Mouse (Mus musculus) MEL (cell line): ENCODE data around the gene Shb. TPM values are rescaled to one million over a fixed set of nuclear protein-coding genes. Genes with fewer than 3 reads are reported as not detected.

Source experiments
- DNase-seq: peaks from one replicate; pipeline ENCODE4 v3.0.0; 2011; ENCODE audit warnings: low read depth, low spot score
- H3K27ac ChIP-seq: 2 replicates; pipeline ENCODE4 v1.5.1; 2012; ENCODE audit warnings: low read depth, mild to moderate bottlenecking, control low read depth, low read length, moderate library complexity; ENCODE audit not compliant: control insufficient read depth
- H3K27me3 ChIP-seq, 2 experiments: fragments of 150-350 bp in 1 of 2; sonication (generic) in 1 of 2; 2 replicates each; pipeline ENCODE4 v1.6.1; 2012; ENCODE audit warnings: low read length in 2 of 2, mild to moderate bottlenecking in 2 of 2, improper control_type of control experiment in 1 of 2, moderate library complexity in 1 of 2; ENCODE audit not compliant: insufficient read depth in 2 of 2, control insufficient read depth in 1 of 2
- H3K36me3 ChIP-seq, 2 experiments: 2 replicates each; pipeline ENCODE4 v1.6.1; 2012 to 2014; ENCODE audit warnings: low read length in 2 of 2, improper control_type of control experiment in 1 of 2, inconsistent platforms in 1 of 2, mild to moderate bottlenecking in 1 of 2; ENCODE audit not compliant: insufficient read depth in 2 of 2, control insufficient read depth in 1 of 2
- H3K4me1 ChIP-seq, 2 experiments: fragments of 150-350 bp in 1 of 2; sonication (generic) in 1 of 2; 2 replicates each; pipeline ENCODE4 v1.6.1; 2012; ENCODE audit warnings: low read length in 2 of 2, improper control_type of control experiment in 1 of 2, mild to moderate bottlenecking in 1 of 2; ENCODE audit not compliant: insufficient read depth in 2 of 2, control insufficient read depth in 1 of 2
- H3K4me3 ChIP-seq, 2 experiments: fragments of 150-350 bp in 1 of 2; sonication (generic) in 1 of 2; 2 replicates each; pipeline ENCODE4 v1.5.1; 2012; ENCODE audit warnings: low read depth in 2 of 2, low read length in 2 of 2, mild to moderate bottlenecking in 2 of 2, moderate library complexity in 2 of 2, control low read depth in 1 of 2, improper control_type of control experiment in 1 of 2; ENCODE audit not compliant: control insufficient read depth in 1 of 2, insufficient read depth in 1 of 2
- H3K79me2 ChIP-seq: 2 replicates; pipeline ENCODE4 v1.6.1; 2012; ENCODE audit warnings: mild to moderate bottlenecking, low read length, moderate library complexity; ENCODE audit not compliant: control insufficient read depth, poor library complexity, insufficient read depth
- H3K9ac ChIP-seq: 2 replicates; pipeline ENCODE4 v1.6.1; 2012; ENCODE audit warnings: low read depth, mild to moderate bottlenecking, control low read depth, low read length, moderate library complexity; ENCODE audit not compliant: control insufficient read depth, poor library complexity, severe bottlenecking
- H3K9me3 ChIP-seq: fragments of 150-350 bp; sonication (generic); replicated peaks from 2 replicates; pipeline ENCODE4 v1.6.1; 2012; ENCODE audit warnings: mild to moderate bottlenecking, low read length, improper control_type of control experiment, moderate library complexity; ENCODE audit not compliant: insufficient read depth
- BHLHE40 ChIP-seq: IDR thresholded peaks from 2 replicates; pipeline ENCODE4 v1.6.1; 2012; ENCODE audit warnings: low read depth, mild to moderate bottlenecking, inconsistent platforms, low read length, improper control_type of control experiment, borderline replicate concordance
- CHD1 ChIP-seq: IDR thresholded peaks from 2 replicates; pipeline ENCODE4 v1.6.1; 2012; ENCODE audit warnings: low read depth, mild to moderate bottlenecking, inconsistent platforms, low read length, improper control_type of control experiment
- CTCF ChIP-seq, 3 experiments: IDR thresholded peaks in 2 of 3; conservative IDR thresholded peaks in 1 of 3; 2 replicates each; pipeline ENCODE4 v1.5.1; 2011 to 2012; ENCODE audit warnings: low read length in 3 of 3, low read depth in 2 of 3, mild to moderate bottlenecking in 2 of 3, improper control_type of control experiment in 1 of 3, inconsistent platforms in 1 of 3, mixed read lengths in 1 of 3, moderate library complexity in 1 of 3; ENCODE audit not compliant: control insufficient read depth in 1 of 3, insufficient read depth in 1 of 3, poor library complexity in 1 of 3, severe bottlenecking in 1 of 3
- E2F4 ChIP-seq: IDR thresholded peaks from 2 replicates; pipeline ENCODE4 v1.6.1; 2011; ENCODE audit warnings: low read depth, low read length, improper control_type of control experiment, borderline replicate concordance
- ETS1 ChIP-seq: IDR thresholded peaks from 2 replicates; pipeline ENCODE4 v1.6.1; 2012; ENCODE audit warnings: low read depth, mild to moderate bottlenecking, inconsistent platforms, low read length, improper control_type of control experiment, moderate library complexity
- GABPA ChIP-seq: IDR thresholded peaks from 2 replicates; pipeline ENCODE4 v1.6.1; 2012; ENCODE audit warnings: low read depth, mild to moderate bottlenecking, inconsistent platforms, low read length, improper control_type of control experiment, moderate library complexity
- GATA1 ChIP-seq: IDR thresholded peaks from 2 replicates; pipeline ENCODE4 v1.6.1; 2011; ENCODE audit warnings: low read depth, low read length, improper control_type of control experiment
- JUND ChIP-seq: IDR thresholded peaks from 2 replicates; pipeline ENCODE4 v1.6.1; 2011; ENCODE audit warnings: low read depth, mild to moderate bottlenecking, improper control_type of control experiment, low read length
- KAT2A ChIP-seq: conservative IDR thresholded peaks from 2 replicates; pipeline ENCODE4 v1.6.1; 2012; ENCODE audit warnings: low read depth, low read length, improper control_type of control experiment, inconsistent platforms
- MAFK ChIP-seq: IDR thresholded peaks from 2 replicates; pipeline ENCODE4 v1.6.1; 2011; ENCODE audit warnings: low read depth, mild to moderate bottlenecking, low read length, improper control_type of control experiment, borderline replicate concordance
- NELFE ChIP-seq: IDR thresholded peaks from 2 replicates; pipeline ENCODE4 v1.6.1; 2011; ENCODE audit warnings: low read depth, low read length, improper control_type of control experiment
- POLR2AphosphoS2 ChIP-seq: IDR thresholded peaks from 2 replicates; pipeline ENCODE4 v1.6.1; 2011; ENCODE audit warnings: low read length, improper control_type of control experiment
- POLR2AphosphoS5 ChIP-seq: IDR thresholded peaks from 2 replicates; pipeline ENCODE4 v1.6.1; 2012; ENCODE audit warnings: low read depth, borderline replicate concordance, mild to moderate bottlenecking, inconsistent platforms, low read length, moderate library complexity, mixed read lengths
- SIN3A ChIP-seq: IDR thresholded peaks from 2 replicates; pipeline ENCODE4 v1.6.1; 2012; ENCODE audit warnings: low read length, improper control_type of control experiment, inconsistent platforms
- TAL1 ChIP-seq: IDR thresholded peaks from 2 replicates; pipeline ENCODE4 v1.6.1; 2012; ENCODE audit warnings: mild to moderate bottlenecking, inconsistent platforms, low read length, moderate library complexity, mixed read lengths
- TCF12 ChIP-seq: IDR thresholded peaks from 2 replicates; pipeline ENCODE4 v1.6.1; 2014; ENCODE audit warnings: low read depth, mild to moderate bottlenecking, inconsistent platforms, low read length, improper control_type of control experiment, moderate library complexity
- UBTF ChIP-seq: IDR thresholded peaks from 2 replicates; pipeline ENCODE4 v1.6.1; 2012; ENCODE audit warnings: low read depth, mild to moderate bottlenecking, inconsistent platforms, low read length, improper control_type of control experiment, moderate library complexity, borderline replicate concordance; ENCODE audit not compliant: insufficient read depth
- USF1 ChIP-seq: IDR thresholded peaks from 2 replicates; pipeline ENCODE4 v1.6.1; 2014; ENCODE audit warnings: low read depth, mild to moderate bottlenecking, inconsistent platforms, low read length, improper control_type of control experiment, moderate library complexity
- USF2 ChIP-seq, 2 experiments: IDR thresholded peaks; 2 replicates each; pipeline ENCODE4 v1.6.1; 2011 to 2012; ENCODE audit warnings: improper control_type of control experiment in 2 of 2, low read length in 2 of 2, borderline replicate concordance in 1 of 2, inconsistent platforms in 1 of 2, low read depth in 1 of 2, mild to moderate bottlenecking in 1 of 2; ENCODE audit not compliant: insufficient read depth in 1 of 2
- ZNF384 ChIP-seq: IDR thresholded peaks from 2 replicates; pipeline ENCODE4 v1.6.1; 2012; ENCODE audit warnings: low read depth, mild to moderate bottlenecking, inconsistent platforms, low read length, improper control_type of control experiment
- polyA plus RNA-seq, 2 experiments: library from polyadenylated mRNA; stranded (reverse) in 1 of 2; unstranded in 1 of 2; fragments of >175 nt in 1 of 2; fragments of >200 nt in 1 of 2; gene quantifications; 2 replicates each; pipeline versions ENCODE4 v1.2.1 to v1.2.4; 2012; ENCODE audit warnings: low replicate concordance in 2 of 2, low read depth in 1 of 2; ENCODE audit not compliant: insufficient read length in 2 of 2, insufficient read depth in 1 of 2, missing spikeins in 1 of 2
- total RNA-seq: library from RNA; depleted of rRNA; stranded (reverse); fragments of 300-350 nt; gene quantifications from 2 replicates; pipeline ENCODE4 v1.2.3, GENCODE M21; 2012

The Shb gene
- total and polyA plus RNA-seq, 3 experiments = 5.2 to 13.9 TPM; not detected in 1

DNA sequence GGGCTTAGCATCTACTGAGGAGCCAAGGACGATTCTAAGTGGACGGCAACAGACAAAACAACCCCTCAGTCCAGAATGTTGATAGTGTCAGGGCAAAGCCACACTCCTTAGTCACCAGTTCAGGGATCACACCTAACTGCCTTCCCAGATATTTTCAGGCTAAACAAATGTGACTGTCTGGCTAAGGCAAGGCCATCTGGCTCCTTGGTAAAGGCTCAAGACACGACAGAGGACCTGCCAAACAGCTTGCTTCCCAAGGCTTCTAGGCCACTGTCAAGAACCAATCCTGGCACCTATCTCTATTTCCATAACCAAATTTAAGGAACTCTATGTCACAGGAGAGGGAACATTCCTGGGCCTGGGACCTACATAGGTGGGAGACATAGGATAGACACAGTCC lies 101.0 kb downstream of the Shb start:
- Histone ChIP-seq H3K79me2 (no peaks in the 10 kb centered on the region), H3K9me3 (no peaks in the 10 kb centered on the region), H3K4me1 (no peaks in the 10 kb centered on the region), H3K36me3 (no peaks in the 10 kb centered on the region), H3K9ac (no peak overlapping the region), H3K27me3 (no peaks in the 10 kb centered on the region), H3K27ac (no peak overlapping the region), H3K4me3 (no peak overlapping the region)
- no peak for DNase-seq
- TF ChIP-seq TCF12 (no peak), KAT2A (no peak), E2F4 (no peak), CTCF (IDR thresholded peaks at IDR 0.05 in 2 of 3, conservative IDR thresholded peaks at IDR 0.05 in 1 of 3; ENCODE audit: control insufficient read depth in 1 of 3, insufficient read depth in 1 of 3, low read depth in 2 of 3, low read length in 3 of 3, poor library complexity in 1 of 3, severe bottlenecking in 1 of 3) (no peak), MAFK (no peak), ZNF384 (no peak), USF2 (IDR thresholded peaks at IDR 0.05; ENCODE audit: borderline replicate concordance in 1 of 2, insufficient read depth in 1 of 2, low read depth in 1 of 2, low read length in 2 of 2) (no peak), BHLHE40 (no peak), SIN3A (no peak), NELFE (no peak), JUND (no peak), USF1 (no peak), ETS1 (no peak), POLR2AphosphoS5 (no peak), UBTF (no peak), CHD1 (no peak), GABPA (no peak), GATA1 (no peak)

DNA sequence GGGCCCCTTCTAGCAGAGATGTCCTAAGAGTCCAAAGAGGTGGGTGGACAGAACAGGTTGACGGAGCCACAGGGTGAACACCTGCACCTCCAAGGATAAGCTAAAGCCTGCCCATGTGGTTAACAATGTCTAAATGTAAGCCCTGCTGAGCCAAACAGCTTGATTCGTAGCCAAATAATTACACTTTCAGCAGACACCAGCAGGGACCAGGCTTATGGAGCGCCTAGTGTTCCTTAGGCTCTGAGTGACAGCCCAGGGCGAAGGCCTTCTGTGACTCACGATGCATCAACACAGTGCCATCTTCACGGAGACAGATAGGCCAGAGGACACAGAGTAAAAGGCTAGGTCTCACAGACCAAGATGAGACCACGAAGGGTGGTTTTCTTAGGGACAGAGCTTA lies 102.8 kb downstream of the Shb start:
- Histone ChIP-seq H3K4me1 (no peaks in the 10 kb centered on the region), H3K27ac (no peak overlapping the region), H3K79me2 (no peaks in the 10 kb centered on the region), H3K9me3 (no peaks in the 10 kb centered on the region)
- TF ChIP-seq TAL1 = no peak
- TF ChIP-seq GATA1 = no peak
- no peak for TF ChIP-seq CHD1
- no peak for TF ChIP-seq UBTF
- no peak for TF ChIP-seq POLR2AphosphoS2
- TF ChIP-seq, all 39 proteins: peak for 0
- Histone ChIP-seq H3K36me3 (no peaks in the 10 kb centered on the region), H3K27me3 (no peaks in the 10 kb centered on the region), H3K9ac (no peak overlapping the region), H3K4me3 (no peak overlapping the region)
- no peak for DNase-seq
